Mouse (Mus musculus) c-Kit-negative CD71-positive TER-119-positive erythroid progenitor cells, embryonic 14.5 days (primary cell): ENCODE results near the gene Nol8.

Source experiments
- DNase-seq: peaks from one replicate; pipeline ENCODE4 v3.0.0-alpha.2; 2013; ENCODE audit warnings: low read depth, low spot score

Gene Nol8

GRCm38 (mm10) chr13:49652481-49653179 lies at the start of gene Nol8, which contains the start of gene Cenpp:
TSS of gene Nol8 (plus strand) at chr13:49653078.
TSS of gene Cenpp (minus strand) at chr13:49652785.
- DNase-seq: peak; percentile 99

GRCm38 (mm10) chr13:49603603-49604002 lies 49.3 kb upstream of the Nol8 start:
- no peak for DNase-seq

- DNase-seq: no peak
These were observed 45.2 kb upstream of the Nol8 start, which contains the start of gene Ogn for GRCm38 (mm10) chr13:49607714-49608113. TSS of gene Ogn (plus strand) at chr13:49608046.

- DNase-seq: no peak
These were observed 44.1 kb upstream of the Nol8 start for GRCm38 (mm10) chr13:49608589-49609322.

GRCm38 (mm10) chr13:49617021-49617420 lies 35.9 kb upstream of the Nol8 start:
- DNase-seq: no peak

- DNase-seq: no peak
These were observed 34.5 kb upstream of the Nol8 start for GRCm38 (mm10) chr13:49618365-49618764.

GRCm38 (mm10) chr13:49623216-49623615 lies 29.7 kb upstream of the Nol8 start:
- no peak for DNase-seq

GRCm38 (mm10) chr13:49628167-49628566 lies 24.7 kb upstream of the Nol8 start:
- DNase-seq: no peak

GRCm38 (mm10) chr13:49629076-49629475 lies 23.8 kb upstream of the Nol8 start:
- no peak for DNase-seq

- DNase-seq: no peak
These were observed 12.9 kb upstream of the Nol8 start for GRCm38 (mm10) chr13:49639965-49640364.

- no peak for DNase-seq
These were observed 10.2 kb upstream of the Nol8 start for GRCm38 (mm10) chr13:49642650-49643049.

GRCm38 (mm10) chr13:49643669-49644362 lies 9.1 kb upstream of the Nol8 start:
- no peak for DNase-seq

- DNase-seq: no peak
These were observed 7.9 kb upstream of the Nol8 start for GRCm38 (mm10) chr13:49644731-49645529.

- no peak for DNase-seq
These were observed 6.9 kb upstream of the Nol8 start for GRCm38 (mm10) chr13:49646019-49646418.

GRCm38 (mm10) chr13:49651136-49651535 lies 1.7 kb upstream of the Nol8 start:
- DNase-seq: no peak

GRCm38 (mm10) chr13:49651781-49652351 lies 1.0 kb upstream of the Nol8 start:
- no peak for DNase-seq

GRCm38 (mm10) chr13:49653180-49653541 lies 283 bp downstream of the Nol8 start:
- no peak for DNase-seq

- DNase-seq: no peak
These were observed 24.9 kb downstream of the Nol8 start for GRCm38 (mm10) chr13:49677793-49678192.

GRCm38 (mm10) chr13:49681351-49682232 lies 28.7 kb downstream of the Nol8 start, which contains the start of gene Iars:
TSS of gene Iars (plus strand) at chr13:49682100.
- peak; percentile 97 for DNase-seq

- no peak for DNase-seq
These were observed 29.5 kb downstream of the Nol8 start for GRCm38 (mm10) chr13:49682233-49682846.
